Mouse (Mus musculus) myocyte (in vitro differentiated cells): ENCODE measurements around the gene Gm20388. TPM values are rescaled to one million over a fixed set of nuclear protein-coding genes. Genes with fewer than 3 reads are reported as not detected.

ENCODE experiments used
- H3K27me3 ChIP-seq: one replicate; pipeline ENCODE4 v1.6.1; 2011; ENCODE audit not compliant: control insufficient read depth, insufficient read depth, insufficient read length
- H3K36me3 ChIP-seq: one replicate; pipeline ENCODE4 v1.6.1; 2011; ENCODE audit not compliant: control insufficient read depth, insufficient read depth
- H3K4me2 ChIP-seq: one replicate; pipeline ENCODE4 v1.6.1; 2011; ENCODE audit warnings: low read depth, control low read depth
- H3K4me3 ChIP-seq: one replicate; pipeline ENCODE4 v1.5.1; 2011; ENCODE audit warnings: mild to moderate bottlenecking, control low read depth, moderate library complexity
- H3K79me2 ChIP-seq: one replicate; pipeline ENCODE4 v1.6.1; 2011; ENCODE audit not compliant: control insufficient read depth, insufficient read depth
- H3ac ChIP-seq: one replicate; pipeline ENCODE4 v1.6.1; 2011; ENCODE audit not compliant: control insufficient read depth, insufficient read length
- CEBPB ChIP-seq: IDR thresholded peaks from 2 replicates; pipeline ENCODE4 v1.6.1; 2011; ENCODE audit warnings: mild to moderate bottlenecking, moderate library complexity; ENCODE audit not compliant: poor library complexity, insufficient read depth, severe bottlenecking
- E2F4 ChIP-seq: IDR thresholded peaks from one replicate; pipeline ENCODE4 v1.6.1; 2011; ENCODE audit warnings: mild to moderate bottlenecking, control low read depth, moderate library complexity; ENCODE audit not compliant: insufficient read depth
- MAX ChIP-seq: IDR thresholded peaks from one replicate; pipeline ENCODE4 v1.6.1; 2011; ENCODE audit warnings: low read depth, mild to moderate bottlenecking, control low read depth
- MYOD1 ChIP-seq, 3 experiments: IDR thresholded peaks; one replicate each; pipeline ENCODE4 v1.6.1; 2011; ENCODE audit warnings: control low read depth in 2 of 3, low read depth in 2 of 3, mild to moderate bottlenecking in 2 of 3, moderate library complexity in 1 of 3; ENCODE audit not compliant: insufficient read length in 2 of 3, control insufficient read depth in 1 of 3
- MYOG ChIP-seq, 3 experiments: IDR thresholded peaks; one replicate each; pipeline ENCODE4 v1.6.1; 2011; ENCODE audit warnings: control low read depth in 2 of 3, low read depth in 2 of 3, mild to moderate bottlenecking in 2 of 3; ENCODE audit not compliant: insufficient read length in 2 of 3, control insufficient read depth in 1 of 3, insufficient read depth in 1 of 3
- POLR2A ChIP-seq: IDR thresholded peaks from one replicate; pipeline ENCODE4 v1.6.1; 2011; ENCODE audit warnings: low read depth, mild to moderate bottlenecking, control low read depth, moderate library complexity; ENCODE audit not compliant: insufficient read length
- POLR2AphosphoS2 ChIP-seq: IDR thresholded peaks from one replicate; pipeline ENCODE4 v1.6.1; 2011; ENCODE audit warnings: low read depth, control low read depth; ENCODE audit not compliant: insufficient read length
- REST ChIP-seq: IDR thresholded peaks from one replicate; pipeline ENCODE4 v1.6.1; 2011; ENCODE audit warnings: mild to moderate bottlenecking, control low read depth, moderate library complexity; ENCODE audit not compliant: insufficient read depth, insufficient read length
- SRF ChIP-seq: IDR thresholded peaks from one replicate; pipeline ENCODE4 v1.6.1; 2011; ENCODE audit warnings: low read depth; ENCODE audit not compliant: control insufficient read depth, insufficient read length
- TCF12 ChIP-seq: IDR thresholded peaks from one replicate; pipeline ENCODE4 v1.6.1; 2011; ENCODE audit warnings: mild to moderate bottlenecking, control low read depth; ENCODE audit not compliant: poor library complexity, insufficient read depth, severe bottlenecking
- TCF3 ChIP-seq: IDR thresholded peaks from one replicate; pipeline ENCODE4 v1.6.1; 2011; ENCODE audit warnings: low read depth, control low read depth; ENCODE audit not compliant: insufficient read length
- USF1 ChIP-seq: IDR thresholded peaks from one replicate; pipeline ENCODE4 v1.6.1; 2011; ENCODE audit warnings: low read depth, mild to moderate bottlenecking, control low read depth, moderate library complexity
- polyA plus RNA-seq: library from polyadenylated mRNA; unstranded; fragments of >200 nt; fragmentation: generic; extraction: Trizol; gene quantifications from one replicate; pipeline ENCODE4 v1.2.1, GENCODE M21; 2012; ENCODE audit warnings: missing spikeins

Gm20388 gene
- polyA plus RNA-seq, 1 experiment = 15.3 TPM

DNA sequence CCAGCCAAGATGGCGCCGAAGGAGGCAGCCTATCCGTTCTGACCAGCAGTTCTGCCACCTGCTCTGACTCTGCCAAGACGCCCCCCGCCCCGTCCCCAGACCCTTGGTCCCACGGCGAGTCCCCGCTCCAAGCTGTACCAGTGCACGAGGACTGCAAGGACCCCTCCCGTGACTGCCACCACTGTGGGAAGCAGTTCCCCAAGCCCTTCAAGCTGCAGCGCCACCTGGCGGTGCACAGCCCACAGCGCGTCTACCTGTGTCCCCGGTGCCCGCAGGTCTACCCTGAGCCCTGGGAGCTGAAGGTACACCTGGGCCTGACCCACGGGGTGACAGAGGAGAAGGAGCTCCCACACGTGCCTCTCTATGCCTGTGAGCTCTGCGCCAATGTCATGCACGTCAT lies 2358.8 kb downstream of the Gm20388 start:
- TF ChIP-seq SRF (no peak), POLR2AphosphoS2 (peak; percentile 71)
- Histone ChIP-seq H3K36me3 (peaks cover 4% of the 10 kb centered on the region), H3K4me3 (no peak overlapping the region), H3ac (no peak overlapping the region), H3K4me2 (no peak overlapping the region), H3K79me2 (no peaks in the 10 kb centered on the region), H3K27me3 (no peaks in the 10 kb centered on the region)

DNA sequence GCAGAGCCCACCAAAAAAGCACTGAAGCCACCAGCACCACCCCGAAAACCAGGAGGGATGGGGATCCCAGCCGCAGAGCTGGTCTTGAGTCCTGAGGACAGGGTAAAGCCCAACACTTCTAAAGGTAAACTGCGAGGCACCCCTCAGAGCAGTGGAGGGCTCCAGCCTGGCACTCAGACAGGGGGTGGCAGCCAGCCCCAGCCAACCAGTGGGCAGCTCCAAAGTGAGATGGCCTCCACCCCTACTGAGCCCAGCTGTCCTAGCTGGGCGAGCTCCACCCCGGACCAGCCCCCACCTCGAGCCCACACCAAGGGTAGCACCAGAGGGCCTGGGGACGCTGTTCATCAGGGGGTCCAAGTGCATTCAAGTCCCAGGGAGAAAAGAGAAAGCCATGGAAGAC lies 2359.9 kb downstream of the Gm20388 start:
- Histone ChIP-seq H3K27me3 (no peaks in the 10 kb centered on the region), H3K4me2 (no peak overlapping the region), H3K36me3 (peaks cover 4% of the 10 kb centered on the region), H3K79me2 (no peaks in the 10 kb centered on the region), H3K4me3 (no peak overlapping the region), H3ac (no peak overlapping the region)
- TF ChIP-seq MYOD1 (IDR thresholded peaks at IDR 0.05; ENCODE audit: control insufficient read depth in 1 of 3, insufficient read length in 2 of 3, low read depth in 2 of 3) (no peak), TCF3 (no peak), TCF12 (no peak), POLR2AphosphoS2 (no peak), USF1 (no peak), MAX (no peak), CEBPB (no peak), E2F4 (no peak)

DNA sequence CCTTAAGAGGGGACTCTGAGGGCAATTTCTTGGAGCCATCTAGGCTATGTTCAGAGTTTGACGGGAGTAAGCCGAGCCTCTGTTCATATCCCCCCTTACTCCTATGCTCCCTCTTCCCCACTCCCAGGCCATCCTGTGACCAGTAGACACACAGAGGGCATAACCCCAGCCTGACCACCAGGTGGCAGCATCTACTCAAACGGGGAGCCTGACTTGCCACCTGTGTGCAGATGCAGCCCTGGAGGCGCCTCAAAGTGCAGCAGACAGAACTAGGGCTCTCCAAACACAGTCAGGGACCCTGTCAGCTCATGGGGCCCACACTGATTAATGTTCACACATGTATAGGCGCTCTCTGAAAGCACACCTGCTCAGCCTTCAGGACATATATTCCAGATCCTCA lies 2362.5 kb downstream of the Gm20388 start:
- H3ac ChIP-seq = no peak overlapping the region
- H3K4me2 ChIP-seq = no peak overlapping the region
- H3K36me3 ChIP-seq = no peaks in the 10 kb centered on the region
- H3K4me3 ChIP-seq = no peak overlapping the region
- TF ChIP-seq POLR2A (no peak), POLR2AphosphoS2 (peak; percentile 70), MYOD1 (IDR thresholded peaks at IDR 0.05; ENCODE audit: control insufficient read depth in 1 of 3, insufficient read length in 2 of 3, low read depth in 2 of 3) (peak in 1 of 3 experiments; percentile 56)
- no peaks in the 10 kb centered on the region for H3K79me2 ChIP-seq
- H3K27me3 ChIP-seq = no peaks in the 10 kb centered on the region

GRCm38 (mm10) chr8:122273826-122274225 lies 2363.2 kb downstream of the Gm20388 start:
- TF ChIP-seq USF1 = no peak
- TF ChIP-seq SRF = no peak
- TF ChIP-seq TCF3 = no peak
- no peak for TF ChIP-seq E2F4
- no peak for TF ChIP-seq POLR2A
- TF ChIP-seq TCF12 = no peak
- no peak for TF ChIP-seq MYOD1 (IDR thresholded peaks at IDR 0.05; ENCODE audit: control insufficient read depth in 1 of 3, insufficient read length in 2 of 3, low read depth in 2 of 3)
- no peak for TF ChIP-seq CEBPB
- no peak for TF ChIP-seq MAX
- TF ChIP-seq REST = no peak
- TF ChIP-seq MYOG (IDR thresholded peaks at IDR 0.05; ENCODE audit: control insufficient read depth in 1 of 3, insufficient read depth in 1 of 3, insufficient read length in 2 of 3, low read depth in 2 of 3) = no peak
- no peak for TF ChIP-seq POLR2AphosphoS2
- no peak overlapping the region for H3ac ChIP-seq
- no peaks in the 10 kb centered on the region for H3K79me2 ChIP-seq
- no peak overlapping the region for H3K4me3 ChIP-seq
- no peak overlapping the region for H3K4me2 ChIP-seq
- H3K27me3 ChIP-seq = no peaks in the 10 kb centered on the region
- H3K36me3 ChIP-seq = no peaks in the 10 kb centered on the region

DNA sequence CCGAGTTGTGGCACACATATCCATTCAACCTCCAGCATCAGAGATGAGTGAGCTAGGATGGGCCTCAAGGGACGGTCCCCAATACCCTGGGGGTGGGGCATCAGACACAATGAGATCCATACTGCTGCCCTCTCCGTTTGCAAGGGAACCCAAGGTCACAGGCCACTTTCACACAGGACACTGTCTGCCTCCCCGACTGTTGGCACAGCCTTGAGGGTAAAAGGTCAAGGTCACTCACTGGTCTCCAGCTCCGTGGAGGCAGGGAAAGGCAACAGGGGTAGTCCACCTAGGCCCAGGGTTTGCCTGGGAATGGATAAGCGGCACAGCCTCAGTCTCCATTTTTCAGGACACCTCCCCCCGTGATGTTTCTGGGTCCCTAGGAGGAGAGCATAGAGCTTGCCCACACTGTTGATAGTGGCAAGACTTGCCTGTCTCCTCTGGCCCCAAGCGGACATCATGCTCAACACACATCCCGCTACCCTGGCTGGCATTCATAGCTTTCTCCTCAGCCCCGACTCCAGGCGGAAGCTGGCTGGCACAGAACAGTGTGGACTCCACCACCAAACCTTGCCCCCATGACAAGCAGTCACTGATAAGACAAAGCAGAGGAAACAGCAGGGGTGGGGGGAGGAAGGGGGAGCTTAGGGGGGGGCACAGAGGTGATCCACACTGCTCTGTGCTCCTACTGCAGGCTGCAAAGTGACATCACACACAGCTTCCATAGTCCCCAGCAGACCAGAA lies 2364.2 kb downstream of the Gm20388 start:
- TF ChIP-seq CEBPB = no peak
- peak; percentile 66 for TF ChIP-seq POLR2AphosphoS2
- Histone ChIP-seq H3K79me2 (no peaks in the 10 kb centered on the region), H3K4me3 (no peak overlapping the region), H3ac (no peak overlapping the region), H3K27me3 (no peaks in the 10 kb centered on the region), H3K36me3 (no peaks in the 10 kb centered on the region), H3K4me2 (no peak overlapping the region)

GRCm38 (mm10) chr8:122276308-122276707 lies 2365.7 kb downstream of the Gm20388 start:
- no peaks in the 10 kb centered on the region for H3K27me3 ChIP-seq
- H3K36me3 ChIP-seq = no peaks in the 10 kb centered on the region
- TF ChIP-seq POLR2AphosphoS2 = no peak
- TF ChIP-seq MAX = no peak
- no peak for TF ChIP-seq MYOG (IDR thresholded peaks at IDR 0.05; ENCODE audit: control insufficient read depth in 1 of 3, insufficient read depth in 1 of 3, insufficient read length in 2 of 3, low read depth in 2 of 3)
- no peak for TF ChIP-seq POLR2A
- TF ChIP-seq TCF3 = no peak
- TF ChIP-seq TCF12 = no peak
- no peak for TF ChIP-seq SRF
- no peak for TF ChIP-seq E2F4
- TF ChIP-seq CEBPB = no peak
- H3K4me3 ChIP-seq = no peak overlapping the region
- H3ac ChIP-seq = no peak overlapping the region
- no peaks in the 10 kb centered on the region for H3K79me2 ChIP-seq
- H3K4me2 ChIP-seq = no peak overlapping the region
